Mouse (Mus musculus) bone marrow macrophage, adult 2 months (primary cell): ENCODE measurements around the gene Adcy5. TPM values are rescaled to one million over a fixed set of nuclear protein-coding genes. Genes with fewer than 3 reads are reported as not detected.

Experiments
- H3K27ac ChIP-seq: 2 replicates; pipeline ENCODE4 v1.5.1; 2012; ENCODE audit warnings: low read depth, low read length; ENCODE audit not compliant: insufficient read depth
- H3K4me1 ChIP-seq: 2 replicates; pipeline ENCODE4 v1.6.1; 2012; ENCODE audit warnings: low read length; ENCODE audit not compliant: control insufficient read depth, insufficient read depth
- H3K4me3 ChIP-seq: 2 replicates; pipeline ENCODE4 v1.5.1; 2012; ENCODE audit warnings: mild to moderate bottlenecking, low read length, moderate library complexity; ENCODE audit not compliant: insufficient read depth
- CTCF ChIP-seq: IDR thresholded peaks from 2 replicates; pipeline ENCODE4 v1.5.1; 2012; ENCODE audit warnings: low read depth, mild to moderate bottlenecking, low read length, moderate library complexity
- POLR2A ChIP-seq: IDR thresholded peaks from 2 replicates; pipeline ENCODE4 v1.6.1; 2012; ENCODE audit warnings: mild to moderate bottlenecking, low read depth, low read length, borderline replicate concordance
- polyA plus RNA-seq: library from polyadenylated mRNA; stranded (reverse); fragments of >200 nt; gene quantifications from 2 replicates; pipeline ENCODE4 v1.2.4, GENCODE M21; 2012; ENCODE audit not compliant: missing spikeins, insufficient read depth, insufficient read length

Gene Adcy5
- polyA plus RNA-seq, 1 experiment, result not detected

- H3K27ac ChIP-seq, result no peak overlapping the region
- no peak for TF ChIP-seq CTCF
- TF ChIP-seq POLR2A, result no peak
- H3K4me1 ChIP-seq, result no peaks in the 10 kb centered on the region
- H3K4me3 ChIP-seq, result no peak overlapping the region
These were observed 95.1 kb downstream of the Adcy5 start for GRCm38 (mm10) chr16:35249763-35250162.

DNA sequence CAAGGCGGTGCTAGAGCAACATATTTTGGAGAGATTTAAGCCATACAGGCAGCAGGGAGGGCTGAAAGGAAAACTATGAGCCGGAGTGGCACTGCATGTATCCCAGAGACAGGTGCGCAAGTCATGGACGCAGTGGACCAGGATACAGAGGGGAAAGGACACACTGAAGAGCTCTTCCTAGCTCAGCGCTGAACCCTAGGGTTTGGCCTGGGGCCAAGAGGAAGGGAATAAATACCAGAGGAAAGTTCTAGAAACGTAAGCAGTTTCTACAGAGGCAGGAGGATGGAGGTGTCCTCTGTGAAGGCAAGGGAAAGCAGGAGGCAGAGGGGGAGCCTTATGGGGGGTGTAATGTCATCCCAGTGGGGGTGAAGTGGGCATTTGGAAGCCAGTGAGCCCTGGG lies 97.0 kb downstream of the Adcy5 start:
- H3K4me1 ChIP-seq, result no peaks in the 10 kb centered on the region
- no peak overlapping the region for H3K27ac ChIP-seq
- TF ChIP-seq POLR2A, result no peak
- TF ChIP-seq CTCF, result no peak
- no peak overlapping the region for H3K4me3 ChIP-seq

- H3K4me3 ChIP-seq, result no peak overlapping the region
- TF ChIP-seq CTCF, result no peak
- no peak for TF ChIP-seq POLR2A
These were observed 98.3 kb downstream of the Adcy5 start for GRCm38 (mm10) chr16:35252967-35253366.

GRCm38 (mm10) chr16:35255981-35256380 lies 101.3 kb downstream of the Adcy5 start:
- H3K4me1 ChIP-seq, result no peaks in the 10 kb centered on the region
- H3K4me3 ChIP-seq, result no peak overlapping the region
- TF ChIP-seq POLR2A (no peak), CTCF (no peak)
- H3K27ac ChIP-seq, result no peak overlapping the region

More at GRCm38 (mm10) chr16:35252967-35253366, 98.3 kb downstream of the Adcy5 start:
- H3K4me1 ChIP-seq, result no peaks in the 10 kb centered on the region
- H3K27ac ChIP-seq, result no peak overlapping the region

DNA sequence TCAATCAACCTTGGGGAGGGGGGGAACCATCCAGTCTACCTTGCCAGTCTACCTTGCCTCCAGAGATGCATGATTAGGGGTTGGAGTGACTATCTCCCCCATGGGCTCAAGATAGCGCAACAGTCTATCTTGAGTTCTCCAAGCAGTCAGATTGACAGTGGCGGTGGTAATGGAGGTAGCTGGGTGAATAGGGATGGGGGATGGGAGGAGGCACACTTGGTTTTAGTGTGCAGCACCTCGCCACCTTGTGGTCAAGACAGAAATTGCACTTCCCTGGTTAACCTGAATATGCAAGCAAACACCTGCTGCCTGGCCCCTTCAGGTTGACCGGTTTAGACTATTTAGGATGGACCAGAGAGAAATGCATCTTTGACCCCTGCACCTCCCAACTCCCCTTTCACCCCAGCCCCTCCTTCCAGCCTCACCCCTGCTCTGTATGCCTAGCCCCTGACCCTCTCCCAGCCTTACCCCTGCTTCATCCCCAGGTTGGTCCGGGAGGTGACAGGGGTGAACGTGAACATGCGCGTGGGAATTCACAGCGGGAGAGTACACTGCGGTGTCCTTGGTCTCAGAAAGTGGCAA lies 115.8 kb downstream of the Adcy5 start:
- H3K4me1 ChIP-seq, result no peaks in the 10 kb centered on the region
- no peak overlapping the region for H3K4me3 ChIP-seq
- no peak overlapping the region for H3K27ac ChIP-seq
- TF ChIP-seq POLR2A, result no peak
- TF ChIP-seq CTCF, result peak; percentile 43

GRCm38 (mm10) chr16:35270945-35271344 lies 116.3 kb downstream of the Adcy5 start:
- Histone ChIP-seq H3K4me1 (no peaks in the 10 kb centered on the region), H3K27ac (no peak overlapping the region), H3K4me3 (no peak overlapping the region)
- TF ChIP-seq POLR2A (no peak), CTCF (no peak)

DNA sequence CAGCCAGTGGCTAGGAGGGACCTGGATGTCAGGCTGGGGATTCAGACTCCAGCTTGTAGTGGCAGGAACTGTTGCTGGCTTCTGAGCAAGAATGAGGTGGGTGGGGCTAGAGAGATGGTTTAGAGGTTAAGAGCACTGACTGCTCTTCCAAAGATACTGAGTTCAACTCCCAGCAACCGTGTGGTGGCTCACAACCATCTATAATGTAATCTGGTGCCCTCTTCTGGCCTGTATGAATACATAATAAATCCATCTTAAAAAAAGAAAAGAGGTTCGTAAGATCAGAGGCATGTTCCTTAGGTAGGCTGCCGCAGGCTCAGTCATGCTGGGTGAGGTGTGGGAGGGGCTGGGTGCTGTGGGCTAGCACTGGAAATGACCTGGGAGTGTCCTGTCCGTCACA lies 116.9 kb downstream of the Adcy5 start:
- Histone ChIP-seq H3K4me3 (no peak overlapping the region), H3K4me1 (no peaks in the 10 kb centered on the region), H3K27ac (no peak overlapping the region)
- no peak for TF ChIP-seq CTCF
- no peak for TF ChIP-seq POLR2A

GRCm38 (mm10) chr16:35272417-35272816 lies 117.7 kb downstream of the Adcy5 start:
- TF ChIP-seq CTCF (no peak), POLR2A (no peak)
- Histone ChIP-seq H3K4me3 (no peak overlapping the region), H3K4me1 (no peaks in the 10 kb centered on the region)

GRCm38 (mm10) chr16:35278166-35278565 lies 123.5 kb downstream of the Adcy5 start:
- Histone ChIP-seq H3K4me3 (no peak overlapping the region), H3K4me1 (no peaks in the 10 kb centered on the region), H3K27ac (no peak overlapping the region)
- TF ChIP-seq CTCF (no peak), POLR2A (no peak)

More at GRCm38 (mm10) chr16:35272417-35272816, 117.7 kb downstream of the Adcy5 start:
- H3K27ac ChIP-seq, result no peak overlapping the region

GRCm38 (mm10) chr16:35282456-35282855 lies 127.8 kb downstream of the Adcy5 start:
- Histone ChIP-seq H3K27ac (no peak overlapping the region), H3K4me3 (no peak overlapping the region), H3K4me1 (no peaks in the 10 kb centered on the region)
- TF ChIP-seq CTCF (no peak), POLR2A (no peak)

DNA sequence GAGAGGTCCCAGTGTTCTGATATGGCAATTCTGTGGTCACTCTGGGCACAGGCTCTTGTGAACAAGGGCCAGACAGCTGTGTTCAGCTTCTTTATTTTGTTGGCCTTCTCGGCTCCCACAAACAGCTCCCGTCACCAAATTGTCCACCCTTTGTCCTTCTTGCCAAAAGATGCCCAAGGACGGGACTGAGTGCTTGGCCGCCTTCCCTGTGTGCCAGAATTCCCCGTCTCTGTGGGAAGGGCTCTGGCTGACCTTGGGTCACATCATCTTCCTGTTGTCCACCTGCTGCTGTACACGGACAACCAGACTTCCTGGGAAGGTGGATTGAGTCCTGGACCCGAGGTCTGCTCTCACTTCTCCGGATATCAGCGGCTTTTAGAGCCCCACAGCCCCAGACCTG lies 131.1 kb downstream of the Adcy5 start:
- TF ChIP-seq POLR2A (no peak), CTCF (no peak)
- no peaks in the 10 kb centered on the region for H3K4me1 ChIP-seq
- no peak overlapping the region for H3K4me3 ChIP-seq
- H3K27ac ChIP-seq, result no peak overlapping the region
